Mouse (Mus musculus): ENCODE results near the gene 1600015I10Rik.

The 1600015I10Rik gene

DNA sequence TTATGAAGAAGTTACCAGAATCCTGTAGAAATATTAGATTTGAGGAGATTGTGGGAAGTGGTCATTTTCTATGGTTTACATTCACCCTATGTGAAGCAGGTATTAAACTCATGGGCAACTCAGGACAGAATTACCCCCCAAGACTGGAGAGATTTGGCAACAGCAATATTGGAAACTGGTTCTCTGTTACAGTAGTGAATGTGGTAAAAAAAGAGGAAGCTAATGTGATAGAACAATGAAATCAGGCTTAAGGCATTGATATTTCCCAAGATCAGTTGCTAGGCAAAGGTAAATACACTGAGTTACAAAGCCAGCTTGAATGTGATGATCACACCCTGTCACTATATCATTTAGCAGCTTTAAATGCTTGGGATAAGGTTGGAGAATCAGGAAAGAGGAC, 38.2 kb downstream of the 1600015I10Rik start:
- no peak for DNase-seq (ENCODE audit: low spot score)

DNA sequence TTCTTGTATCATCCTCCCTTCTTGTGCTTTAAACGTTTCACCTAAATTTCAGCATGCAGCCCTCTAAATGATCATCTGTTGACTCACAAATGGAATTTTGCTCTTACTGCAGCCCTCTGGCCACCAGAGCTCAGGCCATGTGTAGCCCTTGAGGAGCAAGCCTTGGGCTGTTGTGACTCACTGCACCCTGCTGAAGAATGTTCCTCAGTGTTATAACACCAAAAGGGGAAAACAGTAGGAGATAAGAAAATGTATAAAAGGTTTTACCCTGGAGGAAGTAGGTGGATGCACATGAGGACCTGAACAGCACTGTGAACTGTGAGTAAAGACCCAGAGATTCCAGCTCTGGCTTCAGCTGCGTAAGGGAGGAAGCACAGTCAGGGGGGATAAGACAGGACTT, 45.0 kb downstream of the 1600015I10Rik start, which contains the start of gene Doxl2:
TSS of gene Doxl2 (plus strand) at position 301 of the 400 bp plus-strand sequence.
- DNase-seq (ENCODE audit: low spot score), result no peak

- DNase-seq (ENCODE audit: low spot score), result no peak
These were observed 49.9 kb downstream of the 1600015I10Rik start for GRCm38 (mm10) chr6:48979616-48980015.

DNA sequence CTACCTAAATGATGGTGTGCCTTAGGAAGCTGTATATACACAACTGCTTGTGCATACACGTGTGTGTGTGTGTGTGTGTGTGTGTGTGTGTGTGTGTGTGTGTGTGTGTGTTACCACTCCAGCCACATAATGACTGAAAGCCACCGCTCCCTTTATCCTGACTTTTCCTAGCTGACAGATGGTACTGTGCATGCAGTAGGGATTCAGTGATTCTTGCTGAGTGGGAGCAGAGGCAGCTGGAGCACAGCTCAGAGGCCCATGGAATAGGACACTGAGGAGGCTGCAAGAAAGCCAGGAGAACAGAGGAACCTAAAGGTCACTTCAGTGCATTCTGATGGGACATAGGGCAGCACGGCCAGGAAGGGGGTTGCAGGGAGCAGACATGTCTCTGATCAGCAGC, 52.6 kb downstream of the 1600015I10Rik start:
- no peak for DNase-seq (ENCODE audit: low spot score)
